Mouse (Mus musculus) left cerebral cortex, postnatal 25 days (tissue): ENCODE measurements at regions not wholly inside any gene's neighbourhood (a gene's known extent, or its start where the extent isn't known, plus 50 kb on each side); places are given as distances from the start of the nearest gene placed in this dataset.

Experiments
- DNase-seq, 2 experiments: peaks; one replicate each; pipeline ENCODE4 v3.0.0; 2022; ENCODE audit warnings: low spot score in 2 of 2, mixed read lengths in 1 of 2
- intact Hi-C: fragments of 180-260 bp; cut with DNase I; formaldehyde crosslinking; loops from one replicate; pipeline ENCODE4 v1.15.1; 2025

DNA sequence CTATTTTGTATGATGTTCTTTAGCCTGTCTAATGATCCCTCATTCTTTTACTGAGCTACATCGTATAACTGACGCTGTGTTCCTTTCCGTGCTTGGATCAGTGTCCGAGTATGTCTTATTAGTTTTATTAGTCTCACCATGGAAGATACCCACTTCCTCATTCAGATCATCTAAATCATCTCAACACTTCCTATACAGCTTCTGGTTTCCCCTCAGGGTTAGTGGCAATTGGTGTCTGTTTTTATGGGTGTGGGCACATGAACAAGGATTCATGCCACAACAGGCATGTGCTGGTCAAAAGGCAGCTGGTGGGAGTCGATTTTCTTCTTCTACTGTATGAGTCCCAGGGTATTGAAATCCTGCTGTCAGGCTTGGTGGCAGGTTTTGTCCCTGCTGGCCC is 509.0 kb upstream of the Smim15 start:
- no peak for DNase-seq
- intact Hi-C loops: no loop called here

DNA sequence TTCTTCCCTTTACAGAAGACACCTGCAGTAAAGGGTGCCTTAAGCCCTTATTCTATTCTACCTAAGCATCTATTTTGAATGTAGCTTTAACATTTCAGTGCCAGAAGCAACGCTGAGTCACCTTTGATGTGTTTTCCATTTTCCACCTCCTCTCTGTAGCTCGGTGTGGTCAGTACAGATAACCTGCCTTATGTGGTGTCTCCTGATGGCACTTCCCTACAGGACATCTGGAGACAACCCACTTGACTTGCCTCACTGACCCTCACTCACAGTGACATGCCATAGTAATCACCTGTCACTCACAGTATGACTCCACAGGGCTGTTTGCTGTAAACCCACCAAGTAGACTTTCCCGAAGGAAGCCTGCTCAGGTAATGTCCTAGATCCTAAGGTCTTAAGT is 510.9 kb upstream of the Smim15 start:
- intact Hi-C loops: no loop called here
- DNase-seq: no peak

DNA sequence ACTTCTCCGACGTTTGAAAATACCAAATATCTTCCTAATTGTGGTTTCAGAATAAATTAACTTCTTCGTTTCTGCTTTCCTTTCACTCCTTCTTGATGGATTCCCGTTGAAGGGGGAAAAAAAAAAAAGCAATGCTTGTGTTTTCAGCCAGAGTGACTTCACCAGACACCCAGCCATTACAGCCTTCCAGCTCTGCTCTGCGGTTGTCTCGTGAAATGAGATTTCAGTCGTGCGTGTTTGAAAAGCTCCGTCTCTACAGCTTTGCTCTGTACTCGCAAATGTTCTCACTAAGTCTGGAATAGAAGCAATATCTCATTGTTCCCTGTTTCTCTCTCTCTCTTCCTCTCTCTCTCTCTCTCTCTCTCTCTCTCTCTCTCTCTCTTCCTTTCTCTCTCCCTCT is 509.6 kb upstream of the Kif2a start:
- DNase-seq: no peak
- intact Hi-C loops: no loop called here

DNA sequence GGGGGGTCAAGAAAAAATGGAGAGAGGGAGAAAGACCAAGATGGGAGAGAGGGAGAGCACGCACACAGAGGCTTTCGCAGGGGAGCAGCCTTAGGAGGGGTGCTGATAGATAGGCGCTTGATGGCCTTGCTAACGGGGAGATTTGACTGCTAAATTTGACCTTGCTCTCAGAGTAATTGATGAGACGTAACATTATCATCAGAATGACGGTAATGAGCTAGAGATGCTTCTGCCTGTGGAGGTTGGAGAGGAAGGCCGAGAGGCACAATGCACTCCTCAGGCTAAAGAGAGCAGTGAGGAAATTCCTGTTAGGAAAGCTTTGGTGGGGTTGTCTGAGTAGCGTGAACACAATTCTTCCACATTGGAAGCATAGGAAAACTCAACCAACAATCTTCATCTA is 509.1 kb upstream of the Kif2a start:
- no peak for DNase-seq
- intact Hi-C loops: no loop called here

DNA sequence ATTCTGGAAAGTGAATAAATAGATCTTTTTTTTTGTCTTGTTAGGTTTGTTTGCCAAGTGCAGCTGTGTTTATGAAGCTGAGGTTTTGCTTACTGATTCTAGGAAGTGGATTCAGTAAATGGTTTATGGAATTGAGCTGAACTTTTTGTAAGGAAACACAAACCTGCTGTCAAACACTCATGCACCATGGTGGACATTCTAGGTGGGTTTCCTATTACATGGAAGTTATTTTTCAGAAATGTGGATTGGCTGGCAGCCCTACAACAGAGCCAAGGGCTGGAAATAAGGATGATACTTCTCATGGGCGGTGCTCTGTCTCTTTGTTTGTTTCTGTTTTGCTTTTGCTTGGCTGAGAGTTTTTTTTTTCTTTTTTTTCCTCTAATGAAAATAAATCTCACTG is 508.5 kb upstream of the Kif2a start:
- DNase-seq: no peak
- intact Hi-C loops: no loop called here

DNA sequence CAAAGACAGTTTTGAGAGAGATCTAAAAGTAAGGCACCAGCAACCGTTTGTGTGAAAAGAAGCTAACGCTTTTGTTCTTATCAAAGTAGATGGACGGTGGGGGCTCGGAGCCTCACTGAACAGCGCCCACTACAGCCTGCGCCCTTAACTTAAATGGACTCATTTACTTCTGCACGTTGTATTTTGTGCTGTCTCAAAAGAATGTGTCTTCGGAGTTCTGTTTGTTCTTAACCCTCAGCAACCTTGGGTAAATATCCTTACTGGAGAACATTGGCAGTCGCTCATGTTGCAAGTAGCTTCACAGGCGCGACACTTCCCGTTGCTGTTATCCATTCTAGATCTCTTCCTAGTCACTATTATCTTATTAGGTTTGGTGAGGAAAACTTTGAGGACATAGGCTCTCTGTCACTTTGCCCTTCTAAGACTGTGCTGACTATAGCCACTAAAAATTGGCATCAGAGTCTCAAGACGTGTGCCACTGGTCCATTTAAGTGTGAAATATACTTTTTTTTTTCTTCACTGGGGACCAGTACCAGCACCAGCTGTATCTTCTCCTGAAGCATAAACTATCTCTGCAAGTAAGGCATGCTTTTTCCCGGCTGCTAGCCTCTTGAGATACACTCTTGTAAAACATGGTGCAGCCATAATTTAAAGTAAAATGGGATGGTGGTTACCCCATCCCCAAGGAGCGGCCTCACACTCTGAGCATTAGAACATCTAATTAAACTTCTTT is 507.0 kb upstream of the Kif2a start:
- intact Hi-C loops: no loop called here
- no peak for DNase-seq

DNA sequence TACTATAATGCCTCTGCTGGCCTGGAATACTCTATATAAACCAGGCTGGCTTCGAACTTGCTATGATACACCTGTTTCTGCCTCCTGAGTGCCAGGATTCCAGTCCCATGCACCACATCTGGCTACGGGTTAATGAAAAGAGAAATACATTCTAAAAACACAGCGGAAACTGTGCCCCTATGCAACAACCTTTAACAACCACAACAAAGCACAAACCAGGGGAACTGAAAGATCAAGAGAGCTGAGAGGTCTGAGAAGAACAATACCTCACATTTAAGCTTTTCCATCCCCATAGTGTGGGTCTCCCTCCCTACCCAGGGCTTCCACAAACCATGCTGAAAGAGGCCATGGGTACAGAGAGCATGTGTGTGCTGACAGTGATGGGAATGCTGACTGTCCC is 501.0 kb upstream of the Kif2a start:
- no peak for DNase-seq
- intact Hi-C loops: no loop called here

DNA sequence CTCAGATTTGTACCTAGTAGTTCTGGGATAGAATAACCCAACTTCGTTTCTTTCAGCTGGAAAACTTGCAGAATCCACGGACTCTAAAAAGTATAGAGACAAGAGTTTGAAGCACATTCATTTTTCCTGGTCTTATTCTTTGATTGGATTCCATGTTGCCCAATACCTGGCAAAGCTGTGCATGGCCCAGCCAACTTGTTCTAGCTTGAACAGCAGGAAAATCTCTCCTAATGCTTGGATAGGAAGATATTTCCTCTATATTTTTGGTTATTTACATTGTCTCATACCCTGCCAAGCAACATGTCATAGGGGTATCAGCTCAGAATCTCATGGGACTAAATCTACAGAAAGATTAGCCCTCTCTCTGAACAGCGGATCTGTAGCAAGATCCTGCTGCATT is 492.3 kb upstream of the Kif2a start:
- DNase-seq: no peak
- intact Hi-C loops: no loop called here

DNA sequence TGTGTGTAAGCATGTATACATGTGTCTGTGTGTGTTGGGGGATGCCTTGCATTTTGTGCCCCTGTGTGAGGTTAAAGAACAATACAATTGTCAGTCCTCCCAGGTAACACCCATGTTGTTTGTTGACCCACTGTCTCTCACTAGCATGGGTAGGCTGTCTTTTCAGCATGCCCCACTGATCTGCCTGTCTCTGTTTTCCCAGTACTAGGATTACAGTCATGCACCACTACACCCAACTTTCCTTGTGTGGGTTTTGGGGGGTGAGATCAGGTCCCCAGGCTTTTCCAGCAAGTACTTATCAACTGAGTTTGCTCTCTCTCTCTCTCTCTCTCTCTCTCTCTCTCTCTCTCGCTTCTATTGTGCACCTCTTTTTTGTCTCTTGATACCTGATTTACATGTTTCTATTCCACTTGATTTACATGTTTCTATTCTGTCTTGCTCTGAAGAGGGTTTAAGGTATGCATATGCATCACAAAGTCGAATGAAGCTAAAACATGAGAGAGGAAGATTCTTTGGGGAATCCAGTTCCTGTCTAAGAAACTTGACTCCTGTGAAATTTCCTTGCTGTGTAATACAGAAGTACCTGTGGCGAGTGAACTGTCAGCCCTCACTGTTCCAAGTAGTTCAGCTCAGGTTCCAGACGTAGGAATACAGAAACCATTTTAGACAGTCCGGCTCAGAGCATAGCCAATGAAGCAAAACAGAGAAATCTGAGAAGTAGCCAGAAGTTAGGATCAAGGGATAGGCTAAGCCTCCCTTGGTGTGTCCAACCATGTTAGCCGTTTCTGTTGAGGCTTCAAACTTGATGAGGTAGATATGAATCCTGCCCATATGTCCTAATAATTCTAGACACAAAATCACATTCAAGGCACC is 491.6 kb upstream of the Kif2a start:
- intact Hi-C loops: no loop called here

DNA sequence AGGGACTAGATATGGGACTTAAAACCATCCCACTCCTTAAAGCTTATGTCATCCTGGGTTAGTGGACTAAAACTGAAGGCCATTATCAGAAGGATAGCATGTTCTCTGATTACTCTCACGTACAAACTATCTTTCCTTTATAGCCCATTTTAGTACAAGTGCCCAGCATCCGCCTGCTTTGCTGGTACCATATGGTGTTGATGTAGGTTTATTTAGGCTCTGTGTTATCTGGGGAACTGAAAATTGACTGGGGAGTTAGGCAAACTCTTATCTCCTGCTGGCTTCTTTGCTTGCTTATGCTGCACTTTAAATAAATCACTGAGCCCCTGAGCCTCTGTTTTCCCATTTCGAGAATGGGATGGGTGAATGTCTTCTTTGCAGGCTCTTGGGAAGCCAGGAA is 485.4 kb upstream of the Kif2a start:
- DNase-seq: peak in 1 of 2 experiments; percentile 57
- intact Hi-C loops: no loop called here

More for the DNA sequence above, 491.6 kb upstream of the Kif2a start:
- DNase-seq: no peak

DNA sequence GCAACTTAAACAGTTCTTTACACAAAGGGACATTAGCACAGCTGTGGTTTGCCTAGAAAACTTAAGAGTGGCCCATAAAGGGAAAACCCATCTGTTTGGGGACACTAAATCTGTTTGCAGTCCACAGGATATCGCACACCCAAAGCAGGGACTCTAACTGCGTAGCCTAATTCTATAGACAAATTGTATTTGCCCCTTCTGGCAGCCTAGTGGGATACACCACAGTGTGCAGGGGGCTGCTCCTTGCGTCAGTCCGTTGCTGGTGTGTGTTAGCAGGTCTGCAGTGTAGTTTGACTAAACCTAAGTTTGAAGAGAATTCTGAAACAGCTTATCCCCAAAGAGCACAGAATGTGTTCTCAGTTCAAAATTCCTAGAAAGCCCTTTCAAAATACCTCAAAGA is 484.9 kb upstream of the Kif2a start:
- intact Hi-C loops: no loop called here
- no peak for DNase-seq

DNA sequence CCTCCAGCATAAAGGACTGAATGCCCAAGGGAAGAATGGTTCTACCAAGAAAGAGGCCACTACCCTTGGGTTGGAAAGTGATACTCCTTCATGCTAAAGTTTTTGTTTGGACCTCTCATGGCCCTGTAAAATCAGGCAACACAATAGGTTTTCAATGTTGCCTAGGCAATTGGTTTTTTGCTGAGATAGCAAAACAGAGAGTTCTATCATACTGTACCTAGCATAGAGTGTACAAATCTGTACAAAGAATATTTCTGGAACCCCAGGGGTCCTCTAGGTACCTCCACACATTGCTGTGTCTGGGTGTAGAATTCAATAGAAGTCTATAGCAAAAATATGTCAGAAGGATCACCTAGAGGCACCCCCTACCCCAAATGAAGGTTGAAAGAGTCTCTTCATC is 483.4 kb upstream of the Kif2a start:
- no peak for DNase-seq
- intact Hi-C loops: no loop called here

DNA sequence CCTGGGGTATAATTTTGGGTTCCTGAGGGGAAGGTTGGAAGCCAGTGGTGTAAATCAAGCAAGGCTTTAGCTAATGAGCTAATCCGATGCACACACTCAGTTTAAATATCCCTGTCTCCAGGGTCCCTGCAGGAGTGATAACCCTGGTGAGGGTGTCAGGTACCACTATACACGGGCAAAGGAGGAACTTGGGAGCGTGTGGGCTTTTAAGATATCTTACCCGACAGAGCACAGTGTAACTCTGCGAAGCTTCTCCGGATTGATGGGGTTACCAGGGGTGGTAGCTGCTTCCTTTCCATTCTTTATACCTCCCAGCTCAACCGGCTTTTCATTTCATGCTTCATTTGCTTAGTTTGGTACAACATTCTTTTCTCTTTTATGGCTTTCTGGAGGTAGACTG is 480.3 kb upstream of the Kif2a start:
- DNase-seq: no peak
- intact Hi-C loops: no loop called here

DNA sequence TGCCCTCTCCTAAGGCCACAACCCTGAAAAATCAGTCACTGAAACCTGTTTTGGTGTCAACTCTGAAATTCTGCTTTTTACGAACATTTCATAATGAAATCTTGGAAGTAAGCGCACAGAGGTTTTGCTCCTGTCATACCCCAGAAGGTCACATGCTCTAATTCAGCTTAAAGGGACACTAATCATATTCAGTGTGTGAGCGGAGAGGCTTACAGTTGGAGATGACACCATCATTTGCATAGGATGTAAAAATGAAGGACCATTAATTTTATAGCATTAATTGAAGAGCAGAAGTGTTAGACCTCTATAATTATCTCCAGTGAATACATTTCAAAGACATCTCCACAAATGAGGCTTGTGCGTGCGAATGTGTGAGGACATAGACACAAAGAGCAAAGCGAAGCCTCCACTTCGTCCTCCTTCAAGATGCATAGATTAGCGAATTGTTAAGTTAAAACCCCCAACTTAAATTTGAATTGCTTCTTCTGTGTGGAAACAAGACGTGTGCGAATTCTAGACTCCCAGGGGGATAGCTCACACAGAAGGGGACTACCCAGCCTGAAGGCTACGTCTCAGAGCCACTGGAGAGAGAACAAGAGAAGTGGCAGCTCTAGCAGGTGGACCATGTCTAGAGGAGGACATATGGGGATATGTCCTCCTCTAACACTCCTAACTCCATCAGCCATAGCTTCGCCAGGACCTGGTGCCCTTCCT is 479.0 kb upstream of the Kif2a start:
- intact Hi-C loops: no loop called here
- DNase-seq: no peak

DNA sequence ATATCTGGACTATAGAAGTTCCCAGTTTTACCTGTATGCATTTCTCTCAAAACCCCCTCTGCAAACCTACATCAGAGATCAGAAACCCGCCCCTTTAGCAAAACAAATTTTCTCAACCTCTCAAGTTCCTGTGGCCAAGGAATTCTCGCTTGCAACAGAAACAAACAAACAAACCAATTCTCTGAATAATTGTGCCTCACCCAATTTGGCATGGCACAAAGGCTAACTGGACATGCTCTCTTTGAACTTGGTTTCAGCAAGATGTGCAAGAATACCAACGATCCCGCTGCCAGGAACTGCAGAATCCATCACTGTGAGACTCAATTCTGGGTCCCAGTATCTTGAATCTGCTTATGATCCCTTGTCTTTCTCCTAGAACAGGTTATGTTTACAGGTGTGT is 477.4 kb upstream of the Kif2a start:
- intact Hi-C loops: no loop called here
- DNase-seq: no peak

DNA sequence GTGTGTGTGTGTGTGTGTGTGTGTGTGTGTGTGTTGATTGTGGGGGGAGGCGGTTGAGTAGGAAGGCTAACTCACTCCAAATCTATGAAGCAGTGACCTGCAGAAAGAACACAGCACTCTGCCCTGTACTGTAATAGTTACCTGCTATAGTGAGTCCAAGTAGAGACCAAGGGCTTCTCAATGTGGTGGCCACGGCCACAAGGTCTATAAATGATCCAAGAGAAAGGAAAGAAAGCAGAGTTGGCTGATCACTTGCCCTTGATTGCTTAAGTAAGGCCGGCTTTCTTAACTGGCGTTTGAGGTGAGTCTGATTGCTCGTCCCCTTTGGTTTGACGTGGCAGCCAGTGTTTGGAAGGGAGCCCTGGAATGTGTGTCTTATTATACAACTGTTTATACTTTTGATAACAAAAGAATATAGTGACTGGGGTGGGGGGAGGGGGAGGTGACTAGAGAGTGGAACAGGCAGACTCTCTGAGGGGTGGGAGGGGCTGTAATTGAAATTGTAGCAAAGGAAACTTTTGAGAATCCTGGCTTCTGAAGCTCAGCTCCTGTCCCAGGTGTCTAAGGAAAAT is 473.3 kb upstream of the Kif2a start:
- no peak for DNase-seq

DNA sequence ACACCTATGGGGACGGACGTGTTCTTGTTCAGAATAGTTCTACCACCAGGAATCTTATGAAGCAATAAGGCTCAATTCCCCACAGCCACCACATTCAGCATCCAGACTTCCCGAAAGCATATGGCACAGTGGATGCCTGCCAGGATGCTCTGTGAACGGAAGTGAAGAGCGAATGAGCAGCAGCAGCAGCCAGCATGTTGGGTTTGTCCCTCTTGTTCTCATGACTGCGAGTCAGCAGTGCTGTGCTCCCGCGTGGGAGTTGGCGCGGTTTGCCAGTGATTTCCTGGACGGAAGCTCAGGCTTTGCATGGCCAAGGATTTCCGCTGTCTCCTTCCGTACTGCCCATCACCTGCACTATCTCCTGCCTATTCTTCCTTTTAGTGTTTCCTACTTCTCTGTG is 471.8 kb upstream of the Kif2a start:
- peak; percentile 78 to 94 for DNase-seq
- intact Hi-C loops: loop anchor here (2.0 kb wide), 1 partner anchor 53 kb away; no protein-coding TSS in a partner anchor

More for the DNA sequence above, 473.3 kb upstream of the Kif2a start:
- intact Hi-C loops: no loop called here

DNA sequence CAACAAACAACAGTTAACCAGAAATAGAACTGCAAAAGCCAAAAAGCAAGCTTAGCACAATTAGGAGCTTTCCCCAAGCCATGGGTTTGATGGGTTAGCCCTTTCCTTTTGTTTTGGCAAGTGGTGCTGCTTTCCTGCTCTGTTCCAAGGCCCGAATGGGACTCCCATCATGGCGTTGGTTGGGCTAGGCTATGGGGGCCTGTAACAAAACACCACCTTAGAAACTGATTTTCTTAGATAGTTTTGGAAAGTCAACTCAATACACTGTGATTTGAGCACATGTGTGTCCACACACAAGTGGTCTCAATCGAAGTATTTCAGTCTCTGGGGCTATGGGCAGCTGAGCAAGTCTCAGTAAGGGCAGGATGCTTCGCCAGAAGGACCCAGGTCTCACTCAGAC is 470.5 kb upstream of the Kif2a start:
- no peak for DNase-seq
- intact Hi-C loops: loop anchor here (2.0 kb wide), 1 partner anchor 54 kb away; no protein-coding TSS in a partner anchor

DNA sequence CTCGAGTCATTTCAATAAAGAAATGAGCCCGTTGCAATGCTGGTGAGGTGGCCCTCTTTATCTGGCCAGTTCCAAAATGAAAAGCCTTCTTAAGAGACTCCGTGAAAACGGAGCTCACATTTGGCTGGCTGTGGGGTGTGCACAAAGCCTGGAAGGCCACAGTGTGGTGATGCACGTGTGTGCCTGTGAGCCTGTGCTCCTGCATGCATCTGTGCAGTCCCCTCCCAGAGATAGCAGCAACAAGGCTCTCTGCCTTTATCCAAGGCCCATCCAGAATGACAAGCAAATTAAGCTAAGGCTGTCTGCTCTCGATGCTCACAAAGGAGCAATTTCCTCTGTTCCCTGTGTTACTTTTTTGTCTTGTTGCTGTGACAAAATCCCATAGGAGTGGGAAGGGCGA is 469.5 kb upstream of the Kif2a start:
- intact Hi-C loops: no loop called here
- DNase-seq: no peak

DNA sequence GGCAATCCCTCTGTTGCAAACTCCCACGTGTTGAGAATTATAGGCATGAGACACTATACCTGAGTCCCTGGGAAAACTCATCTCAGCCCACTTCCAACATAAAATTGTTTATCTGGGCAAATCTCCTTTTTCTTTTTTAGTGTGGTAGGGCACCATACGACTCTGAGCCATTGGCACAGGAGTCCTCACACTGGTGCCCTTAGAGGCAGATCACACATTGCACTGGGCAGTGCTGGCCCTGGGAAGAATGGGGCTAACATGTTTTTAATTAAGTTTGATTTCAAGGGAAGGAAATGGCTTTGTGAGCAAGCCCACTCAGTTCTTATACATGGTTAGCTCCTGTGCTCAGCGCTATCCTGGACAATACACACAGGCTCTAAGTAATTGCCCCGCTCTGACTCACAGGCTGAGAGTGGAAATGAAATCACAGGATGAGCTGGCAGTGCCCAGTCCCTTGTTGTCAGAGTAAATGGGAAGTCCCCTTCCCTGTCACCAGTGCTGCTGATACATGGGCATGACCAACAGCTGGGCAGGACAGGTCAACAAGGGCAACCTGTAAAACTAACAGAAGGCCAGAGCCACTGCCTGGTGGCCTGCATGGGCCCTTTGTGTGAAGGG is 463.6 kb upstream of the Kif2a start:
- intact Hi-C loops: no loop called here

More for the DNA sequence above, 463.6 kb upstream of the Kif2a start:
- DNase-seq: peak in 1 of 2 experiments; percentile 11
